Mouse (Mus musculus) left cerebral cortex, adult 9 months (tissue): ENCODE measurements around the gene Grip2.

Experiments used
- DNase-seq, 2 experiments: peaks; one replicate each; pipeline ENCODE4 v3.0.0; 2022; ENCODE audit warnings: low spot score in 2 of 2

Grip2 gene

GRCm38 (mm10) chr6:91729677-91730127, 97.3 kb downstream of the Grip2 start:
- DNase-seq, result peak in 1 of 2 experiments; percentile 59

GRCm38 (mm10) chr6:91728939-91729619, 98.0 kb downstream of the Grip2 start:
- DNase-seq, result no peak

- DNase-seq, result no peak
These were observed 99.7 kb downstream of the Grip2 start for GRCm38 (mm10) chr6:91727361-91727760.

- no peak for DNase-seq
These were observed 105.8 kb downstream of the Grip2 start for GRCm38 (mm10) chr6:91721215-91721701.

- no peak for DNase-seq
These were observed 106.3 kb downstream of the Grip2 start for GRCm38 (mm10) chr6:91720588-91721214.

GRCm38 (mm10) chr6:91719865-91720533, 107.1 kb downstream of the Grip2 start:
- DNase-seq, result peak in 1 of 2 experiments; percentile 70

GRCm38 (mm10) chr6:91719042-91719747, 107.9 kb downstream of the Grip2 start:
- peak in 1 of 2 experiments; percentile 75 for DNase-seq

- no peak for DNase-seq
These were observed 108.4 kb downstream of the Grip2 start for GRCm38 (mm10) chr6:91718603-91719002.

- DNase-seq, result no peak
These were observed 109.0 kb downstream of the Grip2 start for GRCm38 (mm10) chr6:91718067-91718466.

- DNase-seq, result no peak
These were observed 110.9 kb downstream of the Grip2 start for GRCm38 (mm10) chr6:91715988-91716810.

- no peak for DNase-seq
These were observed 112.0 kb downstream of the Grip2 start for GRCm38 (mm10) chr6:91715023-91715422.

- DNase-seq, result no peak
These were observed 113.6 kb downstream of the Grip2 start for GRCm38 (mm10) chr6:91713370-91713896.

GRCm38 (mm10) chr6:91712855-91713331, 114.2 kb downstream of the Grip2 start:
- DNase-seq, result peak in 1 of 2 experiments; percentile 69

GRCm38 (mm10) chr6:91712097-91712854, 114.8 kb downstream of the Grip2 start:
- DNase-seq, result no peak
